Mouse (Mus musculus) heart, embryonic 10.5 days (tissue): ENCODE measurements at regions not wholly inside any gene's neighbourhood (a gene's known extent, or its start where the extent isn't known, plus 50 kb on each side); places are given as distances from the start of the nearest gene placed in this dataset.

ENCODE experiments used
- DNase-seq: peaks from one replicate; pipeline ENCODE4 v3.0.0-alpha.2; 2017; ENCODE audit warnings: low spot score
- H3K27ac ChIP-seq: fragments of 300-500 bp; sonication (generic); 2 replicates; pipeline ENCODE4 v1.5.1; 2016; ENCODE audit warnings: mild to moderate bottlenecking
- H3K27me3 ChIP-seq: fragments of 300-500 bp; sonication (generic); 2 replicates; pipeline ENCODE4 v1.6.1; 2016; ENCODE audit warnings: mild to moderate bottlenecking; ENCODE audit not compliant: poor library complexity, insufficient read depth, severe bottlenecking
- H3K36me3 ChIP-seq: fragments of 300-500 bp; sonication (generic); 2 replicates; pipeline ENCODE4 v1.6.1; 2016; ENCODE audit warnings: mild to moderate bottlenecking, moderate library complexity
- H3K4me1 ChIP-seq: fragments of 300-500 bp; sonication (generic); 2 replicates; pipeline ENCODE4 v1.6.1; 2016; ENCODE audit warnings: mild to moderate bottlenecking
- H3K4me3 ChIP-seq: fragments of 300-500 bp; sonication (generic); 2 replicates; pipeline ENCODE4 v1.5.1; 2016; ENCODE audit warnings: mild to moderate bottlenecking, moderate library complexity
- H3K9me3 ChIP-seq: fragments of 300-500 bp; sonication (generic); 2 replicates; pipeline ENCODE4 v1.6.1; 2016; ENCODE audit warnings: mild to moderate bottlenecking, moderate library complexity
- WGBS: fragments of 180-500 bp; shearing (Covaris S2); methylation state at CpG from one replicate; pipeline ENCODE4 v1.1.7; 2016; 5-methylcytosine and 5-hydroxymethylcytosine counted together

DNA sequence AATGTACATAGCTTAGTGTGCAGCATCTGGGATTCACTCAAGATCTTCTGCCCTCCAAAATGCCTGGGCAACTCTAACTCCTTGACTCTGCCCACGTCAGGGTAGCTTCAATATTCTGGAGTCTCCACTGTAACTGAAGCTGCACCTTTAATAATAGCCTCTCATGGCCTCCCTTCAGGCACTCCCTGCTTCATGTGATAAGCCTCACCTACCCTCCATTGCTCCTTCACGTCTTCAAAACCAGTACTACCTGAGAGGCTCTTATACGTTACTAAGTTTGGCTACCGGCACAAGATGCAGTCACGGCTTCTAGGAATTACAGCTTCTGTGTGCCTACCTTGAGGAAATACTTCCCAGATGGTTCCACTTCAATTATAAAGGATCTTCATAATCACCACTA is 527.4 kb downstream of the Nfib start:
- H3K36me3 ChIP-seq, result no peaks in the 10 kb centered on the region
- H3K27me3 ChIP-seq, result no peaks in the 10 kb centered on the region
- H3K27ac ChIP-seq, result no peak overlapping the region
- no peak overlapping the region for H3K4me3 ChIP-seq
- no peaks in the 10 kb centered on the region for H3K9me3 ChIP-seq
- no peak for DNase-seq
- 72% methylated on average over 5 of the region's 5 CpGs for WGBS
- peaks cover 9% of the 10 kb centered on the region; the same call in 1 of the 2 replicates for H3K4me1 ChIP-seq

DNA sequence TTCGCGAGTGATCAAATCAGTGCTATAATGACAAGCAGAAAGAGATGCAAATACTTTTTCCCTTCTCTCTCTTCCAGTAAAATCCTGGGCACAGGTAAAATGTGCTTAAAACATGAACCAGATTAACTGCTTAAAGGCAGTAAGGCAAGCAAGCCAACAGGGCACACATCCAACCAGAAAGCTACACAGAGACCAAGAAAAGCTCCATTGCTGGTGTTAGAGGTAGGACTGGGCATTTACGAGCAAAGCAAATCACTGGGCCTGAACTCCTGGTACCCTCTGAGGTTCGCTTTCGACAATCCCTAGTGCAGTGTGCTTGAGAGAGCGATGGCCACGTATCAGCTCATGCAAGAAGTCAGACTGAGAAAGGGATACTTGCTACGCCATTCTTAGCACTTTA is 528.8 kb downstream of the Nfib start:
- Histone ChIP-seq H3K4me1 (peaks cover 4% of the 10 kb centered on the region; the same call in 1 of the 2 replicates), H3K4me3 (no peak overlapping the region), H3K9me3 (no peaks in the 10 kb centered on the region), H3K27me3 (no peaks in the 10 kb centered on the region), H3K36me3 (no peaks in the 10 kb centered on the region), H3K27ac (no peak overlapping the region)
- WGBS, result 88% methylated on average over 8 of the region's 8 CpGs
- no peak for DNase-seq

DNA sequence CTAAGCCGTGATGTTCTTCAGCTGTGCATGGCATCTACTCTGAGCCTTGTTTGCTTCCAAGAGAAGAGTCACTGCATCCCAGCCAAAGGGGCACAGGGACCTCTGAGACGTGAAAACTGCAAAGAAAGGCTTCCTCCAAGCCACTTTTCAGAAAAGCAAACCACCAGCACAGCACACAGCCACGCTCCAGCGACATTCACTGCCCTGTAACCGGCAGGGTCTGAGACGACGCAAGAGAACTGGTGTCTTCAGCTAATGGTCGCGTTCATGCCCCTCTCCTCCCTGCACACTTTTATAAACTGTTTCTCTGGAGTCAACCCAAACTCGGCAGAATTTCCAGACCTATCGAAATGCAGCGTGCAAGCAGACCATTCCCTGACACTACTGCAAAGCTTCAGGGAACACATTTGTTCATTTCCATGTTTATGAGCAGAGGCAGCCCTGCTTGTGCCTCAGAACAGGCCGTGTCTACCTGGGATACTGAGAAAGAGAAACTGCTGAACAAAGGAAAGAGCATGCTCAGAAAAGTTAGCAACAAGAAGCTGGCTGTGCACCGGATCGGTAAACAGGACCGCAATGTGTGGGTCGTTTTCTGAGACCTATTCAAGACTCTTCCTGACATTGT is 532.0 kb downstream of the Nfib start:
- DNase-seq, result no peak
- H3K4me3 ChIP-seq, result no peak overlapping the region
- WGBS, result 81% methylated on average over 17 of the region's 17 CpGs
- no peaks in the 10 kb centered on the region for H3K27me3 ChIP-seq
- no peaks in the 10 kb centered on the region for H3K36me3 ChIP-seq
- H3K4me1 ChIP-seq, result 0 out of 2 replicates have a peak, but pooled peaks cover 3% of the 10 kb centered on the region
- no peaks in the 10 kb centered on the region for H3K9me3 ChIP-seq
- 0 out of 2 replicates have a peak overlapping the region, but pooled peaks have one; percentile 22 for H3K27ac ChIP-seq

GRCm38 (mm10) chr4:82170930-82171329 is 534.6 kb downstream of the Nfib start:
- H3K27ac ChIP-seq, result no peak overlapping the region
- no peaks in the 10 kb centered on the region for H3K9me3 ChIP-seq
- peaks cover 16% of the 10 kb centered on the region; the same call in 1 of the 2 replicates for H3K4me1 ChIP-seq
- H3K27me3 ChIP-seq, result no peaks in the 10 kb centered on the region
- no peaks in the 10 kb centered on the region for H3K36me3 ChIP-seq
- DNase-seq, result no peak
- WGBS, result 66% methylated on average over 4 of the region's 4 CpGs
- no peak overlapping the region for H3K4me3 ChIP-seq

GRCm38 (mm10) chr4:82168032-82168431 is 537.5 kb downstream of the Nfib start:
- H3K27me3 ChIP-seq, result no peaks in the 10 kb centered on the region
- H3K36me3 ChIP-seq, result no peaks in the 10 kb centered on the region
- H3K27ac ChIP-seq, result no peak overlapping the region
- 78% methylated on average over 5 of the region's 5 CpGs for WGBS
- peaks cover 31% of the 10 kb centered on the region for H3K4me1 ChIP-seq
- no peak overlapping the region for H3K4me3 ChIP-seq
- DNase-seq, result no peak
- no peaks in the 10 kb centered on the region for H3K9me3 ChIP-seq

GRCm38 (mm10) chr4:82167396-82167795 is 538.2 kb downstream of the Nfib start:
- WGBS, result 68% methylated on average over 5 of the region's 5 CpGs
- H3K27me3 ChIP-seq, result no peaks in the 10 kb centered on the region
- DNase-seq, result no peak
- H3K9me3 ChIP-seq, result no peaks in the 10 kb centered on the region
- H3K27ac ChIP-seq, result no peak overlapping the region
- H3K4me1 ChIP-seq, result peaks cover 31% of the 10 kb centered on the region
- no peaks in the 10 kb centered on the region for H3K36me3 ChIP-seq
- H3K4me3 ChIP-seq, result no peak overlapping the region

DNA sequence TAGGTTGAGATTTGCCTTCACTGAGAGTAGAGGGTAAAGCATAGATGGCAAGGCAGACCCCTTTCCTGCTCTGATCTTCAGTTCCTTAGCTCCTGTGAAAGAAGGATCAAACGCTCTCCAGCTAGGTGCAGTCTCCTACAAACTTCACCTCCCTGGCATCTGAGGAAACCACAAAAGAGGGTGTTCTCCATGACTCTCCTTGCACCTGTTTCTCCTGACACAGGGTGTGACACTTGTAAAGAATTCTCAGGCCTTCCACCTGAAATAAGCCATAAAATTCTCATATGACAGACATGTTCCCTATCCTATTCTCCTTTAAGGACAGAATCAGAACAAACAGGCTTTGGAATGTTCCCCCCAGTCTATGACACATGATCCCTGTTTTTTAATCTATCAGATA is 538.7 kb downstream of the Nfib start:
- H3K4me1 ChIP-seq, result peaks cover 31% of the 10 kb centered on the region
- H3K9me3 ChIP-seq, result no peaks in the 10 kb centered on the region
- no peak overlapping the region for H3K4me3 ChIP-seq
- no peaks in the 10 kb centered on the region for H3K36me3 ChIP-seq
- DNase-seq, result no peak
- H3K27ac ChIP-seq, result no peak overlapping the region
- H3K27me3 ChIP-seq, result no peaks in the 10 kb centered on the region
- 85% methylated on average over 1 of the region's 1 CpGs for WGBS

GRCm38 (mm10) chr4:82166087-82166486 is 539.5 kb downstream of the Nfib start:
- Histone ChIP-seq H3K4me1 (peaks cover 32% of the 10 kb centered on the region), H3K27ac (0 out of 2 replicates have a peak overlapping the region, but pooled peaks have one; percentile 16), H3K9me3 (no peaks in the 10 kb centered on the region), H3K27me3 (no peaks in the 10 kb centered on the region), H3K36me3 (no peaks in the 10 kb centered on the region), H3K4me3 (no peak overlapping the region)
- DNase-seq, result no peak
- 82% methylated on average over 6 of the region's 6 CpGs for WGBS

DNA sequence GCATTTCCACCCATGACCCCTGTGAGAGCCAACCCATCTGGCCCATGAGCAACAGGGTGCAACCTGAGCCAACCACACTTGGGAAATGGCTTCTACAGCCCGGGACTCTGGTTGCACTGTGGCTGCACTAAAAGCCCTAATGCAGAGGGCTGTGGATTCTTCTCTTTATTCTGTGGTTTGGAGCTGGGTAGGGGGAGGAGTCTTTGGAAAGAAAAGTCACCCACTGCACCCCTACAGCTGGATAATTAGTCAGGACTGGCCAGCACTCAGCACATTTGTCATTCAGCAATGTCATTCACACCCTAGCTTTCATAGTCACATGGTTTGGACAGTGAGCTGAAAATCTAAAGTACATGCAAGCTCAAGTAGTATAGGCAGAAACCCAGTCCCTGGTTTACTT is 541.5 kb downstream of the Nfib start:
- H3K27ac ChIP-seq, result peak overlapping the region; percentile 69
- H3K36me3 ChIP-seq, result no peaks in the 10 kb centered on the region
- no peaks in the 10 kb centered on the region for H3K27me3 ChIP-seq
- no peaks in the 10 kb centered on the region for H3K9me3 ChIP-seq
- no peak for DNase-seq
- no peak overlapping the region for H3K4me3 ChIP-seq
- peaks cover 43% of the 10 kb centered on the region for H3K4me1 ChIP-seq
- WGBS, result 46% methylated on average over 1 of the region's 1 CpGs

DNA sequence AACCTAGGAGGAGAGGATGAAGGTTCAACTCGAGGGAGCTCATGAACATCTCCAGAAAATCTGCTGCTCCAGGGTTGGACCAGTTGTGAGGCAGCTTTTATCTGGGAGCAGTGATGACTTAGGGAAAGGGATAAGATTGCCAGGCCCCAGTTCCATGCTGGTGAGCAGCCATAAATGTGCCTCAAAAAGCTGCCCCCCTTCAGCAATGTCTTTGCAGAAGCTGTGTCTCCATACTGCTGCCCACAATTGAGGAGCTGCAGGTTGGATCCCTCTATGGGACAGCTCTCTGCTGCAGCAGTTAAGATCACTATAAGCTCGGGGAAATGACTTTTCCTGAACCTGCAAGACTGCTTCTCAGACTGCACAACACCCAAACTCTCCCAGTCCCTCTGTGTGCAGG is 543.7 kb downstream of the Nfib start:
- H3K27ac ChIP-seq, result 0 out of 2 replicates have a peak overlapping the region, but pooled peaks have one; percentile 4
- no peaks in the 10 kb centered on the region for H3K9me3 ChIP-seq
- H3K4me1 ChIP-seq, result peaks cover 37% of the 10 kb centered on the region
- 63% methylated on average over 2 of the region's 2 CpGs for WGBS
- no peaks in the 10 kb centered on the region for H3K27me3 ChIP-seq
- H3K36me3 ChIP-seq, result no peaks in the 10 kb centered on the region
- H3K4me3 ChIP-seq, result no peak overlapping the region
- DNase-seq, result no peak

DNA sequence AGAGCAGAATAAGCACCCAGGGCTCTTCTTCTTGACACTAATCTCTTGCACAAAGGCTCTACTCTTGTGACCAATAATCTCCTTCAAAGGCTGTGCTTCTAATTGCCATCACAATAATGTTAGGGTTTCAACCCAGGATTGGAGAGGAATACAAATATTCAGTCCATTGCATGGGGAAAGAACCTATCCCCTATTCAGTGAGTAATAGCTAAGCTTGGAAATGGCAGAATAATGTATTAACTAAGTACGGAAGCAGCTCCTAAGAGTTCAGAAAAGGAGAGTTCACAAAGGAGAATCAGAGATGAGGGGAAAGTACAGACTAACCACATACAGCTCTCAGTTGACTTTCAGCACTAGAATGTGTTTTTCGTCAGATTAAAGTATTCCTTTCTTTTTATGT is 544.3 kb downstream of the Nfib start:
- no peak overlapping the region for H3K4me3 ChIP-seq
- no peaks in the 10 kb centered on the region for H3K36me3 ChIP-seq
- peaks cover 32% of the 10 kb centered on the region for H3K4me1 ChIP-seq
- WGBS, result 85% methylated on average over 2 of the region's 2 CpGs
- no peaks in the 10 kb centered on the region for H3K9me3 ChIP-seq
- no peak for DNase-seq
- no peak overlapping the region for H3K27ac ChIP-seq
- H3K27me3 ChIP-seq, result no peaks in the 10 kb centered on the region

DNA sequence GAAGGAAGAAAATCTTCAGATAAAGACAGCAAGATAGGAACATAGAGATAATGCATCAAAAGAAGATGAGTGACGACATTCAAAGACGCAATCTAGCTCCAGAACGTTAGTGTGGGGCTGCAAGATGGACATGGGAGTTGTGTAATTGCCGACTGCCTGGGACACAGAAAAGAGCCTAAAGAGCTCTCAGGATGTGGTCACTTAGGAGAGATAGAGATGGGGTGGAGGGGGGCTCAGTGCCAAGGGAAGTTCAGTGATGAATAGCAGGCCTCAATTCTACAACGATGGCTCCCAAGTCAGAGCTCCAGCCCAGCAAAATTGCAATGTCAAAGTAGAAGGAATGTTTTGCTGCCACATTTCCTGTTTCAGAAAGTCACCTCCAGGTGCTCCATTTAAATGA is 545.3 kb downstream of the Nfib start:
- Histone ChIP-seq H3K4me3 (no peak overlapping the region), H3K36me3 (no peaks in the 10 kb centered on the region), H3K9me3 (no peaks in the 10 kb centered on the region), H3K27ac (peak overlapping the region; percentile 67; the same call in 1 of the 2 replicates), H3K4me1 (peaks cover 27% of the 10 kb centered on the region), H3K27me3 (no peaks in the 10 kb centered on the region)
- no peak for DNase-seq
- 14% methylated on average over 5 of the region's 5 CpGs for WGBS

- Histone ChIP-seq H3K27ac (no peak overlapping the region), H3K9me3 (no peaks in the 10 kb centered on the region), H3K4me1 (peaks cover 8% of the 10 kb centered on the region), H3K36me3 (no peaks in the 10 kb centered on the region), H3K4me3 (no peak overlapping the region), H3K27me3 (no peaks in the 10 kb centered on the region)
- WGBS, result 32% methylated on average over 7 of the region's 7 CpGs
- DNase-seq, result no peak
These were observed 549.8 kb downstream of the Nfib start for GRCm38 (mm10) chr4:82155642-82156320.
